Mouse (Mus musculus): ENCODE measurements around the gene Cacna1c. TPM values are rescaled to one million over a fixed set of nuclear protein-coding genes. Genes with fewer than 3 reads are reported as not detected.

The Cacna1c gene
- polyA plus RNA-seq, 1 experiment from 2014 or later: 4.0 TPM

GRCm38 (mm10) chr6:118621866-118622265 is 574.4 kb downstream of the Cacna1c start:
- no peak overlapping the region for H3K4me3 ChIP-seq (ENCODE audit: low read depth, low read length)
- DNase-seq (ENCODE audit: low spot score): no peak
- no peak overlapping the region for H3K4me2 ChIP-seq (replicated peaks; ENCODE audit: low read depth, low read length)
- no peaks in the 10 kb centered on the region for H3K27me3 ChIP-seq (ENCODE audit: control insufficient read depth, insufficient read depth, low read length)
- H3K9me3 ChIP-seq (ENCODE audit: control insufficient read depth, low read length): no peaks in the 10 kb centered on the region
- no peak overlapping the region for H3K9ac ChIP-seq (ENCODE audit: low read depth, low read length)
- H3K4me1 ChIP-seq (replicated peaks; ENCODE audit: control insufficient read depth, insufficient read depth, low read length): no peaks in the 10 kb centered on the region
- 88% methylated on average over 7 of the region's 7 CpGs for WGBS
- H3K27ac ChIP-seq (ENCODE audit: low read depth, low read length): no peak overlapping the region
- no peak for ATAC-seq (ENCODE audit: low FRiP score)
- H3K36me3 ChIP-seq (ENCODE audit: control insufficient read depth, insufficient read depth, low read length): no peaks in the 10 kb centered on the region

- Histone ChIP-seq H3K9me3 (ENCODE audit: control insufficient read depth, low read length) (no peaks in the 10 kb centered on the region), H3K36me3 (ENCODE audit: control insufficient read depth, insufficient read depth, low read length) (no peaks in the 10 kb centered on the region), H3K27me3 (ENCODE audit: control insufficient read depth, insufficient read depth, low read length) (no peaks in the 10 kb centered on the region), H3K4me3 (ENCODE audit: low read depth, low read length) (no peak overlapping the region), H3K27ac (ENCODE audit: low read depth, low read length) (no peak overlapping the region), H3K4me2 (replicated peaks; ENCODE audit: low read depth, low read length) (no peak overlapping the region), H3K4me1 (replicated peaks; ENCODE audit: control insufficient read depth, insufficient read depth, low read length) (no peaks in the 10 kb centered on the region), H3K9ac (ENCODE audit: low read depth, low read length) (no peak overlapping the region)
- ATAC-seq (ENCODE audit: low FRiP score) (no peak), DNase-seq (ENCODE audit: low spot score) (no peak)
- WGBS: 94% methylated on average over 3 of the region's 3 CpGs
Measured at GRCm38 (mm10) chr6:118621406-118621805, 574.8 kb downstream of the Cacna1c start.

- no peaks in the 10 kb centered on the region for H3K9me3 ChIP-seq (ENCODE audit: control insufficient read depth, low read length)
- no peaks in the 10 kb centered on the region for H3K27me3 ChIP-seq (ENCODE audit: control insufficient read depth, insufficient read depth, low read length)
- WGBS: 86% methylated on average over 6 of the region's 6 CpGs
- DNase-seq (ENCODE audit: low spot score) (no peak), ATAC-seq (ENCODE audit: low FRiP score) (no peak)
- H3K27ac ChIP-seq (ENCODE audit: low read depth, low read length): no peak overlapping the region
- H3K36me3 ChIP-seq (ENCODE audit: control insufficient read depth, insufficient read depth, low read length): no peaks in the 10 kb centered on the region
- no peaks in the 10 kb centered on the region for H3K4me1 ChIP-seq (replicated peaks; ENCODE audit: control insufficient read depth, insufficient read depth, low read length)
- no peak overlapping the region for H3K4me2 ChIP-seq (replicated peaks; ENCODE audit: low read depth, low read length)
- H3K9ac ChIP-seq (ENCODE audit: low read depth, low read length): no peak overlapping the region
- no peak overlapping the region for H3K4me3 ChIP-seq (ENCODE audit: low read depth, low read length)
Measured at GRCm38 (mm10) chr6:118608906-118609305, 587.3 kb downstream of the Cacna1c start.

- DNase-seq (ENCODE audit: low spot score) (peak; percentile 19), ATAC-seq (ENCODE audit: low FRiP score) (no peak)
- Histone ChIP-seq H3K36me3 (ENCODE audit: control insufficient read depth, insufficient read depth, low read length) (no peaks in the 10 kb centered on the region), H3K4me2 (replicated peaks; ENCODE audit: low read depth, low read length) (no peak overlapping the region), H3K4me3 (ENCODE audit: low read depth, low read length) (no peak overlapping the region), H3K9me3 (ENCODE audit: control insufficient read depth, low read length) (no peaks in the 10 kb centered on the region), H3K27ac (ENCODE audit: low read depth, low read length) (no peak overlapping the region), H3K27me3 (ENCODE audit: control insufficient read depth, insufficient read depth, low read length) (no peaks in the 10 kb centered on the region), H3K4me1 (replicated peaks; ENCODE audit: control insufficient read depth, insufficient read depth, low read length) (no peaks in the 10 kb centered on the region), H3K9ac (ENCODE audit: low read depth, low read length) (no peak overlapping the region)
- 66% methylated on average over 7 of the region's 7 CpGs for WGBS
Measured at GRCm38 (mm10) chr6:118605974-118606373, 590.2 kb downstream of the Cacna1c start.

GRCm38 (mm10) chr6:118603825-118604224 is 592.4 kb downstream of the Cacna1c start:
- Histone ChIP-seq H3K9ac (ENCODE audit: low read depth, low read length) (no peak overlapping the region), H3K4me3 (ENCODE audit: low read depth, low read length) (no peak overlapping the region), H3K27ac (ENCODE audit: low read depth, low read length) (no peak overlapping the region), H3K27me3 (ENCODE audit: control insufficient read depth, insufficient read depth, low read length) (no peaks in the 10 kb centered on the region), H3K9me3 (ENCODE audit: control insufficient read depth, low read length) (no peaks in the 10 kb centered on the region), H3K4me2 (replicated peaks; ENCODE audit: low read depth, low read length) (no peak overlapping the region), H3K4me1 (replicated peaks; ENCODE audit: control insufficient read depth, insufficient read depth, low read length) (no peaks in the 10 kb centered on the region), H3K36me3 (ENCODE audit: control insufficient read depth, insufficient read depth, low read length) (no peaks in the 10 kb centered on the region)
- 92% methylated on average over 7 of the region's 7 CpGs for WGBS
- no peak for ATAC-seq (ENCODE audit: low FRiP score)
- no peak for DNase-seq (ENCODE audit: low spot score)

- Histone ChIP-seq H3K4me2 (replicated peaks; ENCODE audit: low read depth, low read length) (no peak overlapping the region), H3K36me3 (ENCODE audit: control insufficient read depth, insufficient read depth, low read length) (no peaks in the 10 kb centered on the region), H3K9me3 (ENCODE audit: control insufficient read depth, low read length) (no peaks in the 10 kb centered on the region), H3K4me3 (ENCODE audit: low read depth, low read length) (no peak overlapping the region), H3K9ac (ENCODE audit: low read depth, low read length) (no peak overlapping the region), H3K27me3 (ENCODE audit: control insufficient read depth, insufficient read depth, low read length) (peaks cover 8% of the 10 kb centered on the region), H3K27ac (ENCODE audit: low read depth, low read length) (no peak overlapping the region), H3K4me1 (replicated peaks; ENCODE audit: control insufficient read depth, insufficient read depth, low read length) (no peaks in the 10 kb centered on the region)
- ATAC-seq (ENCODE audit: low FRiP score) (no peak), DNase-seq (ENCODE audit: low spot score) (no peak)
- 71% methylated on average over 9 of the region's 9 CpGs for WGBS
Measured at GRCm38 (mm10) chr6:118595681-118596055, 600.5 kb downstream of the Cacna1c start.

- Histone ChIP-seq H3K27me3 (ENCODE audit: control insufficient read depth, insufficient read depth, low read length) (peaks cover 8% of the 10 kb centered on the region), H3K4me2 (replicated peaks; ENCODE audit: low read depth, low read length) (no peak overlapping the region), H3K36me3 (ENCODE audit: control insufficient read depth, insufficient read depth, low read length) (no peaks in the 10 kb centered on the region), H3K4me1 (replicated peaks; ENCODE audit: control insufficient read depth, insufficient read depth, low read length) (no peaks in the 10 kb centered on the region), H3K4me3 (ENCODE audit: low read depth, low read length) (no peak overlapping the region), H3K9me3 (ENCODE audit: control insufficient read depth, low read length) (no peaks in the 10 kb centered on the region), H3K27ac (ENCODE audit: low read depth, low read length) (no peak overlapping the region), H3K9ac (ENCODE audit: low read depth, low read length) (no peak overlapping the region)
- 89% methylated on average over 10 of the region's 10 CpGs for WGBS
- DNase-seq (ENCODE audit: low spot score) (no peak), ATAC-seq (ENCODE audit: low FRiP score) (no peak)
Measured at GRCm38 (mm10) chr6:118594833-118595680, 601.2 kb downstream of the Cacna1c start.

GRCm38 (mm10) chr6:118594070-118594469 is 602.1 kb downstream of the Cacna1c start:
- Histone ChIP-seq H3K9me3 (ENCODE audit: control insufficient read depth, low read length) (no peaks in the 10 kb centered on the region), H3K27me3 (ENCODE audit: control insufficient read depth, insufficient read depth, low read length) (peaks cover 8% of the 10 kb centered on the region), H3K4me3 (ENCODE audit: low read depth, low read length) (peak overlapping the region; percentile 38), H3K4me2 (replicated peaks; ENCODE audit: low read depth, low read length) (peak overlapping the region; percentile 69), H3K36me3 (ENCODE audit: control insufficient read depth, insufficient read depth, low read length) (no peaks in the 10 kb centered on the region), H3K9ac (ENCODE audit: low read depth, low read length) (no peak overlapping the region), H3K4me1 (replicated peaks; ENCODE audit: control insufficient read depth, insufficient read depth, low read length) (no peaks in the 10 kb centered on the region), H3K27ac (ENCODE audit: low read depth, low read length) (no peak overlapping the region)
- WGBS: 36% methylated on average over 10 of the region's 10 CpGs
- ATAC-seq (ENCODE audit: low FRiP score) (peak; percentile 61), DNase-seq (ENCODE audit: low spot score) (no peak)

Data from hindbrain, embryonic 11.5 days (tissue).